Comparison of ENCODE assay signal across 8 mouse cellular contexts in genomic region chr7:99238417-99238816, GRCm38 (mm10). TPM values are rescaled to one million over a fixed set of nuclear protein-coding genes. Genes with fewer than 3 reads are reported as not detected.
DNase-seq lines count a peak whose midpoint lies in the region; ATAC-seq and TF ChIP-seq lines count a peak whose summit lies in the region.

Gene Mogat2, minus strand, starts transcription at chr7:99238619.

- H3K9me3 ChIP-seq in kidney, embryonic 14.5 days (ENCODE audit: control insufficient read depth, low read length) = no peaks in the 10 kb centered on the region

- H3K79me2 ChIP-seq in liver, adult 2 months (ENCODE audit: control insufficient read depth, insufficient read depth, low read length) = no peaks in the 10 kb centered on the region

- H3K4me1 ChIP-seq in kidney, embryonic 14.5 days (ENCODE audit: control insufficient read depth, insufficient read depth, low read length) = peaks cover 4% of the 10 kb centered on the region; the same call in 1 of the 2 replicates
- H3K4me1 ChIP-seq in embryonic fibroblast, embryonic 13.5 days (ENCODE audit: control insufficient read depth, insufficient read depth, low read length) = peaks cover 3% of the 10 kb centered on the region; the same call in 1 of the 2 replicates
- peaks cover 2% of the 10 kb centered on the region for H3K4me1 ChIP-seq in liver, adult 2 months (ENCODE audit: control insufficient read depth, insufficient read depth, low read length)
- peaks cover 24% of the 10 kb centered on the region for H3K4me1 ChIP-seq in small intestine, adult 2 months (ENCODE audit: control insufficient read depth, insufficient read depth, insufficient read length, low read length)

- H3K4me2 ChIP-seq in kidney, embryonic 14.5 days (replicated peaks; ENCODE audit: low read depth, low read length) = peak within 1 kb of the TSS; percentile 41

- 7% methylated on average over 13 of the region's 13 CpGs for WGBS in kidney, embryonic 14.5 days
- WGBS in liver, adult 2 months = 1% methylated on average over 13 of the region's 13 CpGs
- WGBS in small intestine, adult 2 months = 6% methylated on average over 13 of the region's 13 CpGs

- no peaks in the 10 kb centered on the region for H3K27me3 ChIP-seq in kidney, embryonic 14.5 days (ENCODE audit: control insufficient read depth, insufficient read depth, low read length)
- no peaks in the 10 kb centered on the region; the same call in 1 of the 2 replicates for H3K27me3 ChIP-seq in liver, adult 2 months (ENCODE audit: control insufficient read depth, insufficient read depth, low read length)
- H3K27me3 ChIP-seq in small intestine, adult 2 months (ENCODE audit: control insufficient read depth, insufficient read depth, low read length) = no peaks in the 10 kb centered on the region

- ATAC-seq in kidney, embryonic 14.5 days (ENCODE audit: low FRiP score, low TSS enrichment) = peak; percentile 90
- ATAC-seq in megakaryocyte-erythroid progenitor cell, adult 5-6 weeks (replicated peaks; ENCODE audit: low FRiP score, low TSS enrichment, poor library complexity, severe bottlenecking) = no peak

- peak within 1 kb of the TSS; percentile 9; the same call in 1 of the 2 replicates for H3K9ac ChIP-seq in kidney, embryonic 14.5 days (ENCODE audit: low read depth, low read length)
- 0 out of 2 replicates have a peak within 1 kb of the TSS, but pooled peaks have one; percentile 37 for H3K9ac ChIP-seq in liver, adult 2 months (ENCODE audit: low read depth, low read length)

- 0 out of 2 replicates have a peak, but pooled peaks have one; percentile 26 for TF ChIP-seq POLR2A in embryonic fibroblast, embryonic 13.5 days (IDR thresholded peaks at IDR 0.05; ENCODE audit: low read depth, low read length)
- TF ChIP-seq POLR2A in liver, adult 2 months (IDR thresholded peaks at IDR 0.05; ENCODE audit: extremely low read depth, insufficient read depth, low read length) = no peak
- peak; percentile 70; the same call in 1 of the 2 replicates for TF ChIP-seq POLR2A in small intestine, adult 2 months (IDR thresholded peaks at IDR 0.05; ENCODE audit: low read depth, low read length)

- no peaks in the 10 kb centered on the region for H3K36me3 ChIP-seq in kidney, embryonic 14.5 days (ENCODE audit: control insufficient read depth, insufficient read depth, low read length)
- no peaks in the 10 kb centered on the region for H3K36me3 ChIP-seq in liver, adult 2 months (ENCODE audit: control insufficient read depth, insufficient read depth, low read length)
- no peaks in the 10 kb centered on the region for H3K36me3 ChIP-seq in small intestine, adult 2 months (ENCODE audit: control insufficient read depth, insufficient read depth, low read length)

- H3K27ac ChIP-seq in kidney, embryonic 14.5 days (ENCODE audit: low read depth, low read length) = no peak within 1 kb of the TSS
- H3K27ac ChIP-seq in embryonic fibroblast, embryonic 13.5 days (ENCODE audit: insufficient read depth, low read length) = no peak within 1 kb of the TSS
- no peak within 1 kb of the TSS for H3K27ac ChIP-seq in liver, adult 2 months (replicated peaks; ENCODE audit: insufficient read depth, low read depth, low read length)
- H3K27ac ChIP-seq in small intestine, adult 2 months (ENCODE audit: insufficient read depth, low read depth, low read length) = peak within 1 kb of the TSS; percentile 79

- peak within 1 kb of the TSS; percentile 28; the same call in 1 of the 2 replicates for H3K4me3 ChIP-seq in kidney, embryonic 14.5 days (ENCODE audit: low read length)
- peak within 1 kb of the TSS; percentile 34 for H3K4me3 ChIP-seq in embryonic fibroblast, embryonic 13.5 days (ENCODE audit: insufficient read depth, low read length)
- H3K4me3 ChIP-seq in liver, adult 2 months (ENCODE audit: insufficient read depth, low read depth, low read length) = peak within 1 kb of the TSS; percentile 35; the same call in 1 of the 2 replicates
- H3K4me3 ChIP-seq in small intestine, adult 2 months (ENCODE audit: low read depth, low read length) = peak within 1 kb of the TSS; percentile 89

- DNase-seq in kidney, adult 11 months = no peak
- no peak for DNase-seq in liver, adult 2 months (ENCODE audit: extremely low read depth, low read depth, low spot score)
- no peak for DNase-seq in T-cell, adult 2 months (ENCODE audit: low spot score)
- DNase-seq in lung, adult 18-20 months = no peak

- no peak for TF ChIP-seq CTCF in embryonic fibroblast, embryonic 13.5 days (IDR thresholded peaks at IDR 0.05; ENCODE audit: borderline replicate concordance, insufficient read depth, low read length)
- no peak for TF ChIP-seq CTCF in liver, adult 2 months (IDR thresholded peaks at IDR 0.05; ENCODE audit: low read depth, low read length)
- no peak for TF ChIP-seq CTCF in small intestine, adult 2 months (IDR thresholded peaks at IDR 0.05; ENCODE audit: extremely low read depth, insufficient read length, insufficient replicate concordance, low read depth, low read length)

RNA-seq across cellular contexts. Expression of gene Mogat2, which starts in this region (rescaled TPM):
- polyA plus RNA-seq in kidney, embryonic 14.5 days (2014; fragmentation: Nextera tagmentation; extraction: Ambion mirVana) = 2.7 and 3.0 TPM in 2 replicates
- 7.4 and 11.0 TPM in 2 replicates for polyA plus RNA-seq in embryonic fibroblast, embryonic 13.5 days (2011; ENCODE audit: insufficient read length, low read depth, missing spikeins)
- total RNA-seq in liver, adult 2 months (2014; rRNA removed) = 0.20 and 0.74 TPM in 2 replicates
- 0.22 and 0.34 TPM in 2 replicates for polyA plus RNA-seq in liver, adult 2 months (2012; rRNA removed)
- 377 and 652 TPM in 2 replicates for polyA plus RNA-seq in small intestine, adult 2 months (2012; rRNA removed)
- total RNA-seq in megakaryocyte-erythroid progenitor cell, adult 5-6 weeks (2014; fragmentation: Nextera tagmentation) = 0.27 TPM in 1 of 2 replicates, not detected in the other
- total RNA-seq in megakaryocyte-erythroid progenitor cell, adult 5-6 weeks (2017) = not detected in 2 replicates

Comparison
In these comparisons a context has a peak if more than half of its experiments do, and no peak if none do; other contexts are left out.
1. RNA of gene Mogat2 (polyA plus RNA-seq): 377 to 652 TPM in small intestine, adult 2 months; 7.4 to 11.0 TPM in embryonic fibroblast, embryonic 13.5 days, 2.7 to 3.0 TPM in kidney, embryonic 14.5 days and 0.22 to 0.34 TPM in liver, adult 2 months; every median in the first group is over 10 times any median in the second.
2. H3K4me3 ChIP-seq: peak in every context shown above with its lines; median percentile 89 in small intestine, adult 2 months; 35 in liver, adult 2 months; 34 in embryonic fibroblast, embryonic 13.5 days; 28 in kidney, embryonic 14.5 days.